Mouse (Mus musculus): ENCODE measurements around the gene Tor1aip2. TPM values are rescaled to one million over a fixed set of nuclear protein-coding genes. Genes with fewer than 3 reads are reported as not detected.

The Tor1aip2 gene
- polyA plus RNA-seq, 1 experiment: 84.6 TPM

GRCm38 (mm10) chr1:156077655-156078054 lies 42.5 kb downstream of the Tor1aip2 start:
- Histone ChIP-seq H3K27me3 (replicated peaks; ENCODE audit: control insufficient read depth, insufficient read depth, low read length) (no peaks in the 10 kb centered on the region), H3K4me1 (ENCODE audit: control insufficient read depth, insufficient read depth, low read length) (0 out of 2 replicates have a peak, but pooled peaks cover 3% of the 10 kb centered on the region), H3K27ac (ENCODE audit: insufficient read depth, low read depth, low read length) (no peak overlapping the region), H3K36me3 (ENCODE audit: control insufficient read depth, insufficient read depth, low read length) (no peaks in the 10 kb centered on the region), H3K4me3 (ENCODE audit: insufficient read depth, low read depth, low read length) (no peak overlapping the region)
- TF ChIP-seq POLR2A (IDR thresholded peaks at IDR 0.05; ENCODE audit: low read depth, low read length) (no peak), CTCF (conservative IDR thresholded peaks at IDR 0.05; ENCODE audit: insufficient read depth, insufficient read length, low read depth, low read length) (no peak)
- 55% methylated on average over 3 of the region's 3 CpGs for WGBS
- no peak for DNase-seq

- TF ChIP-seq CTCF (conservative IDR thresholded peaks at IDR 0.05; ENCODE audit: insufficient read depth, insufficient read length, low read depth, low read length) (no peak), POLR2A (IDR thresholded peaks at IDR 0.05; ENCODE audit: low read depth, low read length) (no peak)
- no peaks in the 10 kb centered on the region for H3K27me3 ChIP-seq (replicated peaks; ENCODE audit: control insufficient read depth, insufficient read depth, low read length)
- H3K27ac ChIP-seq (ENCODE audit: insufficient read depth, low read depth, low read length): no peak overlapping the region
- no peaks in the 10 kb centered on the region for H3K4me1 ChIP-seq (ENCODE audit: control insufficient read depth, insufficient read depth, low read length)
- H3K4me3 ChIP-seq (ENCODE audit: insufficient read depth, low read depth, low read length): no peak overlapping the region
- no peak for DNase-seq
- H3K36me3 ChIP-seq (ENCODE audit: control insufficient read depth, insufficient read depth, low read length): no peaks in the 10 kb centered on the region
- 79% methylated on average over 3 of the region's 3 CpGs for WGBS
Measured at GRCm38 (mm10) chr1:156084603-156085002, 49.4 kb downstream of the Tor1aip2 start.

- Histone ChIP-seq H3K27me3 (replicated peaks; ENCODE audit: control insufficient read depth, insufficient read depth, low read length) (no peaks in the 10 kb centered on the region), H3K4me1 (ENCODE audit: control insufficient read depth, insufficient read depth, low read length) (peaks cover 4% of the 10 kb centered on the region), H3K27ac (ENCODE audit: insufficient read depth, low read depth, low read length) (no peak overlapping the region), H3K4me3 (ENCODE audit: insufficient read depth, low read depth, low read length) (no peak overlapping the region), H3K36me3 (ENCODE audit: control insufficient read depth, insufficient read depth, low read length) (no peaks in the 10 kb centered on the region)
- TF ChIP-seq CTCF (conservative IDR thresholded peaks at IDR 0.05; ENCODE audit: insufficient read depth, insufficient read length, low read depth, low read length): peak; percentile 44
- TF ChIP-seq POLR2A (IDR thresholded peaks at IDR 0.05; ENCODE audit: low read depth, low read length): no peak
- peak; percentile 57 for DNase-seq
- WGBS: 56% methylated on average over 5 of the region's 5 CpGs
Measured at GRCm38 (mm10) chr1:156085770-156086169, 50.6 kb downstream of the Tor1aip2 start.

- Histone ChIP-seq H3K4me3 (ENCODE audit: insufficient read depth, low read depth, low read length) (no peak overlapping the region), H3K27ac (ENCODE audit: insufficient read depth, low read depth, low read length) (no peak overlapping the region), H3K27me3 (replicated peaks; ENCODE audit: control insufficient read depth, insufficient read depth, low read length) (no peaks in the 10 kb centered on the region), H3K36me3 (ENCODE audit: control insufficient read depth, insufficient read depth, low read length) (no peaks in the 10 kb centered on the region), H3K4me1 (ENCODE audit: control insufficient read depth, insufficient read depth, low read length) (peaks cover 4% of the 10 kb centered on the region)
- WGBS: 76% methylated on average over 5 of the region's 5 CpGs
- no peak for TF ChIP-seq CTCF (conservative IDR thresholded peaks at IDR 0.05; ENCODE audit: insufficient read depth, insufficient read length, low read depth, low read length)
- TF ChIP-seq POLR2A (IDR thresholded peaks at IDR 0.05; ENCODE audit: low read depth, low read length): no peak
- DNase-seq: no peak
Measured at GRCm38 (mm10) chr1:156087586-156087985, 52.4 kb downstream of the Tor1aip2 start.

DNA sequence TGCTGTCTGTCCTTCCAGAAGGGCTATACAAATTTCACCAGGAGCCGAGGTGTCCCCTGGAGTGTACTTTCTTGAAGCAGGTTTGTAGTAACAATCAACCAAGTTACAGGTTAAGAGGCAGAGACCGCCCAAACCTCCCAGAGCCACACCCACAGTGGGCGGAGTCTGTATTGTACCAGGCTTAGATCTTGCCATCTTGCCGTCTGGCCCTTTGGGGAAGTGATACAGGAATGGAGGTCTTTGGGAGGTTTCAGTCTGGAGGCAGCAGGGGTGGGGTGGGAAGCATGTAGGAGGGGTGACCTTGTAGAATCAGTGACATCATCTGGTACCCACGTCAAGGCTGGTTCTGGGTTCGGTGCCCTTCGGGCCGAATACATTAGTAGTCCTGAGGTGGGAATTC lies 54.4 kb downstream of the Tor1aip2 start:
- TF ChIP-seq CTCF (conservative IDR thresholded peaks at IDR 0.05; ENCODE audit: insufficient read depth, insufficient read length, low read depth, low read length): no peak
- no peak for TF ChIP-seq POLR2A (IDR thresholded peaks at IDR 0.05; ENCODE audit: low read depth, low read length)
- Histone ChIP-seq H3K27me3 (replicated peaks; ENCODE audit: control insufficient read depth, insufficient read depth, low read length) (no peaks in the 10 kb centered on the region), H3K27ac (ENCODE audit: insufficient read depth, low read depth, low read length) (no peak overlapping the region), H3K4me3 (ENCODE audit: insufficient read depth, low read depth, low read length) (no peak overlapping the region), H3K4me1 (ENCODE audit: control insufficient read depth, insufficient read depth, low read length) (peaks cover 4% of the 10 kb centered on the region), H3K36me3 (ENCODE audit: control insufficient read depth, insufficient read depth, low read length) (no peaks in the 10 kb centered on the region)
- WGBS: 72% methylated on average over 8 of the region's 8 CpGs
- DNase-seq: no peak

GRCm38 (mm10) chr1:156090042-156090441 lies 54.8 kb downstream of the Tor1aip2 start:
- H3K27ac ChIP-seq (ENCODE audit: insufficient read depth, low read depth, low read length): no peak overlapping the region
- no peaks in the 10 kb centered on the region for H3K27me3 ChIP-seq (replicated peaks; ENCODE audit: control insufficient read depth, insufficient read depth, low read length)
- 59% methylated on average over 4 of the region's 4 CpGs for WGBS
- H3K36me3 ChIP-seq (ENCODE audit: control insufficient read depth, insufficient read depth, low read length): no peaks in the 10 kb centered on the region
- peak; percentile 18 for DNase-seq
- no peak for TF ChIP-seq POLR2A (IDR thresholded peaks at IDR 0.05; ENCODE audit: low read depth, low read length)
- no peak for TF ChIP-seq CTCF (conservative IDR thresholded peaks at IDR 0.05; ENCODE audit: insufficient read depth, insufficient read length, low read depth, low read length)
- no peak overlapping the region for H3K4me3 ChIP-seq (ENCODE audit: insufficient read depth, low read depth, low read length)
- H3K4me1 ChIP-seq (ENCODE audit: control insufficient read depth, insufficient read depth, low read length): peaks cover 4% of the 10 kb centered on the region

DNA sequence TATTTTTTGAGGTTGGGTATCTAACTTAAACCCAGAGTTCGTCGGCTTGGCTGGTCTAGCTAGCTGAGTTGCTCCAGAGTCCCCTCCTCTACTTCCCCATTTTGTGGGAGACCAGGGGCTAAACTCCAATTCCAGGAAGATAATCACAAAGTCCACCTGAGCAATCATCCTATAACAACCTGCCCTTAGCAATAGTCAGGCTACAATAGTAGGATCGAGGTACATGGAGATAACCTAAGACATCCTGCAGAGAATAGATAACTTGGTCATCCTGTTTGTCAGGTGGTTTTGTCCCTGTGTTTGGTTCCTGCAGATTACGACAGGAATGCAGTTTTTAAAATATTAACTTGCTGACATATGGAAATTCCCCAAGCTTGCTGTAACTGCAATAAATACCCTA lies 56.6 kb downstream of the Tor1aip2 start:
- Histone ChIP-seq H3K4me1 (ENCODE audit: control insufficient read depth, insufficient read depth, low read length) (peaks cover 4% of the 10 kb centered on the region), H3K27ac (ENCODE audit: insufficient read depth, low read depth, low read length) (no peak overlapping the region), H3K36me3 (ENCODE audit: control insufficient read depth, insufficient read depth, low read length) (no peaks in the 10 kb centered on the region), H3K27me3 (replicated peaks; ENCODE audit: control insufficient read depth, insufficient read depth, low read length) (no peaks in the 10 kb centered on the region), H3K4me3 (ENCODE audit: insufficient read depth, low read depth, low read length) (no peak overlapping the region)
- WGBS: 76% methylated on average over 4 of the region's 4 CpGs
- no peak for TF ChIP-seq CTCF (conservative IDR thresholded peaks at IDR 0.05; ENCODE audit: insufficient read depth, insufficient read length, low read depth, low read length)
- TF ChIP-seq POLR2A (IDR thresholded peaks at IDR 0.05; ENCODE audit: low read depth, low read length): no peak
- no peak for DNase-seq
